Mouse (Mus musculus) layer of hippocampus, adult 9-11 months (tissue): Measurements from ENCODE around the gene Dennd2c.
"Not testable (repeated sequence)": the region's sequence is repeated elsewhere in the genome, so short reads cannot be mapped to it uniquely, and the experiment has no call there.

ENCODE experiments used
- DNase-seq: peaks from one replicate; pipeline ENCODE4 v3.0.0; 2022

The Dennd2c gene

DNA sequence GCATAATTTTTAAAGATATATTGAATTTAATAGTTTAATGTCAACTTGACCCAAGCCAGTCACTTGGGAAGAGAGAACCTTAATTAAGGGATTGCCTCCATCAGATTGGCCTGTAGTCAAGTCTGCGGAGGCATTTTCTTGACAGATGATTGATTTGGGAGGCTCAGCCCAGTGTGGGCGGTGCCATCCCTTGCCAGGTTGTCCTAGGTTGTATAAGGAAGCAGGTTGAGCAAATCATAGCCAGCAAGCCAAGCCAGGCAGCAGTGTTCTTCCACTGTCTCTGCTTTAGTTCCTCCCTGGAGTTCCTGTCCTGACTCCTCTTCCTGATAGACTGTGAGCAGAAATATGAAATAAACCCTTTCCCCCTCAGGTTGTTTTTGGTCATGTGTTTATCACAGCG is 21.2 kb downstream of the Dennd2c start:
- no peak for DNase-seq

DNA sequence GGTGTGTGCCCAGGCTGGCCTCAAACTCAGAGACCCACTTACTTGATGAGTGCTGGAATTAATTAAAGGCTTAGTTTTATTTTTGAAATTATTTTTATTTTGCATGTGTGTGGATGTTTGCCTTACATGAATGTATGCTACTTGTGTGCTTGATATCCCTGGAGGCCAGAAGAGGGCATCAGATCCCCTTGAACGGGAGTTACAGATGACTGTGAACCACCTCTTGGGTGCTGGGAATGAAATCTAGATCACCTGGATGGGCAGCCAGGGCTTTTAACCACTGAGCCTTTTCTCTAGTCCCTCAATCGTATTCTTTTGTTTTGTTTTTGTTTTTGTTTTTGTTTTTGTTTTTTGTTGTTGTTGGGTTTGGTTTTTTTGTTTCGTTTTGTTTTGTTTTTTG is 23.7 kb downstream of the Dennd2c start:
- no peak for DNase-seq

DNA sequence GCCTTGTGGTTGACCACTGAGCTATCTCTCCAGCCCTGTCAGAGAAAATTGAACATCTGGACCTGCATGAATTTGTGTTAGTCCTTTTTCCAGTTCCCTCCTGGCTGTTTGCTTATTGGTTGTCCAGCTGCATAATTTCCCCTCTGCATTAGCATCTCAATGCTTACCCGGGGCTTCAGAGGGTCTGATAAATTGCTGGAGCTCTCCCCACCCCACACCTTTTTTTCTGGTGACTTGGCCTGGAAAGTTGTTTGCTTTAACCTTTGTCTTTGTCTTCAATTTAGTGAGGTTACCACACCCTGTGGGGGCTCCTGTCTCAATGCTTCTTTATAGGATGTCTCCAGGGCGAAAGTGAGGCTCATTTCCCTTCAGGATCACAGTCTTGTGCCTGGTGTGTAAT is 24.8 kb downstream of the Dennd2c start:
- no peak for DNase-seq

DNA sequence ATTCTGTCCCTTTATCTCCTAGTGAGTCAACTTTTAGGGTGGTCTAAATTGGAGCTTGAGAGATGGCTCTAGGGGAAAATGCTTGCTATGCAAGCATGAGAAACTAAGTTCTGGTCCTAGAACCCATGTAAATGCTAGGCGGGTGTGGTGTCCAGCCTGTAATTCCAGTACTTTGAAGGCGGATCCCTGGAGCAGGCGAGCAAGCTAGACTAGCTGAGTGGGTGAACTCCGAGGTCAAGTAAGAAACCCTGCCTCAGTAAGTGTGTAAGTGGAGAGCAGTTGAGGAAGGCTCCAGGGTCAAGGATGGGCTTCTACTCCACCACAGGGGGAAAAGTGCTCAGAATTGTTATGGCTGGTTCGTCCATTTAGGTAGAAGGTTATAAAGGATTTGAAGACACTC is 25.3 kb downstream of the Dennd2c start:
- DNase-seq, result no peak

DNA sequence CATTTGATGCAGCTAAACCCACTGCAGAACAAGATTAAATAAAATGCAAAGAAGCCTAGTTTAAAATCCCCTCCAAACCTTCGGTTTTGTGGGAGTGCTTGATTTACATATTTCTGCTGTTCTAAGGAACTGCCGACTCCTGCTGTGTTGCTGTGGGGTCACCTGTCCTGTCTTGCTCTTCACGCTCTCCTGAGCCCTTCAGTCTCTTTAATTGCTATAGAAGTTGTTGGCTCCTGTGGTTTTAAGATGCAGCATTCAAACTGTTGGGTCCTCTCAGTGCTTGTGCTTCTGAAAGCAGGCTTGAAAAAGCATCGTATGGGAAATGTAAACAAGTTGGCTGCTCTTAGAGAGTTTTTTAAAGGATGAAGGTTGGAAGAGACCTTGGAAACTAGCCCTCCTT is 25.8 kb downstream of the Dennd2c start:
- no peak for DNase-seq

DNA sequence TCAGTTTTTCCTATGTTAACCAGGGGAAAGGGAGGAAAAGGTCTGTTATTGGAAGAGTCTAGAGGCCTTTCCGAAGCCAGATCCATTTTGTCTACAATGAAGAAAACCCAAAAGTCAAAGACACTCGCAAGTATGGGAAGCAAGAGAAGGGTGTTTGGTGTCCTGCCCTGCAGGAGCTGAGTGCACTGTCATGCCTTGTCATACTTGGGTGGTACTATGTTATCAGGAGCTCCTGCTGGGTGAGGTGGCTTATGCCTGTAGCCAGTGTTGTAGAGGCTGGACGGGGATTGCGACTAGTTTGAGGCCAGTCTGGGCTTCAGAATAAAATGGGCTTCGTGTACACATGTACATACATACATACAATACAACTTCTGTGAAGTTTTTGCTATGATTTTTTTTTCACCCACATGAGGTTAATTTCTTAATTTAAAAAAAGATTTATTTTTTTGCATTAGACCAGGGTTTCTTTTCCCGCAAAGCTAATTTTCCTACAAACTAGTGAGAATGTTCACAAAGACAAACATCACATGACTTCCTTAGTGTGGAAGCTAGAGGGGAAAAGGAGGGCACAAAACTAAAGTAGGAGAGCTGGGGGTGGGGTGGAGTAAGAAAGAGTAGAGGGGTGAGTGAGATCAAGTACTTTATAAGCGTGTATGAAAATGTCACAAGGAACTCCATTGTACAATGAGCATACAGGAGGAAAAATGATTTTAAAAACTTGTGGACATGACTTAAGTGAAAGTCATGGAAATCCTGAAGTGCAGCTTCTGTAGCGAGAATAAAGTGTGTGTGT is 27.2 kb downstream of the Dennd2c start:
- no peak for DNase-seq

DNA sequence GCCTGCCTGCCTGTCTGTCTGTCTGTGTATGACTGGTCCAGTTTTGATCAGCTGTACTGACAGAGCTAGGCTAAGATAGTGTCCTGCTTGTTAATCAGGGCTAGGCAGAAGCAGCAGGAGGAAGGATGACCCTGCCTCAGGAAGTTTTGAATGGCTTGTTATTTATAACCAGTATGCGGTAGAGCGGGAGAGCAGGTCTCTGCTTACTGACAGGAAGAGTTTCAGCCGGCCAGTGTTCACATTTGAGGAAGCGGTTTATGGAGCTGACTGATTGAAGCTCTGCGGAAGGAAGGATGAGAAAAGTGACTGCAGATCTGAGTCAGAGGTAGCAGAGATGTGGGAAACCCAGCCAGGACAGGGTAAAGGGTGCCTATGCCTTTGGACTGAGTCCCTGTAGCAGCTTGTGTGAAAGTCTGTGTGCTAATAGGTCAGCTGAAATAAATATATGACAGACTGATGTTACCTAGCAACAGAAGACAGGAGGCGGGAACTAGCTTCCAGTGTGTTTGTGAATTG is 27.9 kb downstream of the Dennd2c start:
- peak; percentile 62 for DNase-seq

DNA sequence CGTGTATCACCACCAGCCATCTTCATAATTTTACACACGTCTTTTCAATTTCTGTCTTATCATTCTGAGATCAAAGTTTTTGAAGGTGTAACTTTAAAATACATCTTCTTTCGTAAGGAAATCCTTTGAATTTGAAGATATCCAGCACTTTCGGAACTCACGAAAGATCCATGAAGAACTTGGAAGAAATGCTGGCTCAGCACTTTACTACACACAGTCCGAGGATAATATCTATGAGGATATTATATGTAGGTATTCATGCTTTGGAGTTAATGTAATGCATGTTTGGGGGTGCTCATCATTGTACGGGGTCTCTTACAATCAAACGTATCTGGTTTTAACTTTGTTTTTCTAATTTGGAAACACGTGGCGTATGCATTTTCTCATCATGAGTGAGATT is 30.7 kb downstream of the Dennd2c start:
- no peak for DNase-seq

DNA sequence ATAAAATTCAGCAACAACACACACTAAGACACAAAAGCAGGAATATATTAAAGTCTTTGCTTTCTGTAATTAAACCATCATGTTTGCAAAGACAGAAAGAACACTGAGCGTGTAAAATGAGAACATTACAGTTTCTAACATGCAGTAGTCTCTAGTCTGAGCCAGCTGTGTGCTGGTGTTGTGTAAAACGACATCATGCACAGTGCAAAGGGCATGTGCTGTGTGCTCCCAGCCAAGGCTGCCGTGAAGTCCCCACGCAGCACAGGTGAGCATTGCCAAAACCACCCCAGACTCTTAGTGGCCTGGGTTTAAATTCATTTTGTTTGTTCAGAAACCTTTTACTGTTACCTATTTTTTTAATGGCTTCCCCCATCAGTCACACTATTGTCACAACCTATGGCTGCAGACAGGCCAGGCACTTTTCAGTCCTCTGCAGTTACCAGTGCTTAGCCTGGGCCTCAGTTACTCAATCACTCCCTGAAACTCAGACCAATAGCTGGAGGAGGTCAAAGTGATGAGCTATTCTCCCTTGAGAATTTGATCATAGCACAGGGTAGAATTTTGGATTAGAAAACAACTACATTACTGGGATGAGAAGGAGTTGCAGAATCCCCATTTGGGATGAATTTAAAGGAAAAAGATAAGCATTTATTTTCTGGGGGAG is 34.1 kb downstream of the Dennd2c start:
- no peak for DNase-seq

DNA sequence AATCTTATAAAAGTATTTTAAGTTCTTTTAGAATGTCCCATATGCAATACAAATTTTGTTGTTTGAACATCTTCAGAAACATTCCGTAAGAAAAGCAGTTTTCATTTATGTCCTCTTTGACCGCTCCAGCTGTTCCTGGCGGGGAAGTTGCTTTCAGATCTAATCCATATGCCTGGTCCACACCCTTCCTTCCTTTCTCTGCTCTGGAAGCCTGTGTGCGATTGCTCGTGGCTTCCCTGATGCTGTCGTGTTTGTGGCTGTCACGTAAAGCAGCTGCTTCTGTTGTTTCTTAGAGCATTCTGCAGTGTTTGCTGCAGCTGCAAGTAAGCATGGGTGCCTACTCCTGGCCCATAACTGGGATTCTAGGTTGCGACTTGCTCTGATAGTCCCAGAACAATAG is 36.6 kb downstream of the Dennd2c start:
- no peak for DNase-seq

DNA sequence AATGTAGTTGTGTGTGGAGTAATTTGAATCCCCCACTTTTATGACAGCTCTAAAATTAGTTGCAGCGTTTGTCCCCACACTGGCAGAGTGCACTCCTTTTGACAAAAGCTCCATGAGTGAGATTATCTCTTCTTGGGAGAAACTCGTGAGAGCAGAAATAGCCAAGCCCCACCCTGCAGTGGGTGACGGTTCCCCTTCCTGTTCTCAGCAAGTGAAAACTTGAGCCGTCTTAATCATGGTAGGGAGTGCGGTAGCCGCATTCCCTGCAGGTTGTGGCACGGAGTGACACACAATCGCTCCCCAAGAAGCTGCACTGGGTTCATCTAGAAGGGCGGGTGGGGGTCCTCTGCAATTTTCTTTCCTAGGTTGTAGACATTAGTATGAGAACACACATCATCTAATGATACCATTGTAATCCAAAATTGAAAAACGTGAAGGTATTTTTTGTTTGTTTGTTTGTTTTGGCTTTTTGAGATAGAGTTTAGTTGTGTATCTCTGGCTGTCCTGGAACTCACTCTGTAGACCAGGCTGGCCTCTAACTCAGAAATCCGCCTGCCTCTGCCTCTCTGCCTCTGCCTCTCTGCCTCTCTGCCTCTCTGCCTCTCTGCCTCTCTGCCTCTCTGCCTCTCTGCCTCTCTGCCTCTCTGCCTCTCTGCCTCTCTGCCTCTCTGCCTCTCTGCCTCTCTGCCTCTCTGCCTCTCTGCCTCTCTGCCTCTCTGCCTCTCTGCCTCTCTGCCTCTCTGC is 37.9 kb downstream of the Dennd2c start:
- not testable (repeated sequence) for DNase-seq

DNA sequence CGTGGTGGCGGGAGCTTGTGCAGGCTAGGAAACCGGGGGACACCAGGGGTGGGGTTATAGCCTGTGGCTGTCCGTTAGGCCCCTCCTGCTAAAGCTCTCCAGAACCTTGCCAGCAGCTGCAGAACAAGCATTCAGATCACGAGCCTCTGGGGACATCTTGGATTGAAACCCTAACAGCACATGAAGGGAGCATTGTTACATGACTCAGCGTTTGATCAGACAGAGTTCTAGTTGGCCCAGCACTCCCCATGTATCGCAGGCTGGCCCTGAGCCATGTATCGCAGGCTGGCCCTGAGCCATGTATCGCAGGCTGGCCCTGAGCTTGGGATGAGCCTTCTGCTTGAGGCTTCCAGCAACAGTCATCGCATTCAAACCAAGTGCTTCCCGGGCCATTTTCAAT is 38.9 kb downstream of the Dennd2c start:
- no peak for DNase-seq

DNA sequence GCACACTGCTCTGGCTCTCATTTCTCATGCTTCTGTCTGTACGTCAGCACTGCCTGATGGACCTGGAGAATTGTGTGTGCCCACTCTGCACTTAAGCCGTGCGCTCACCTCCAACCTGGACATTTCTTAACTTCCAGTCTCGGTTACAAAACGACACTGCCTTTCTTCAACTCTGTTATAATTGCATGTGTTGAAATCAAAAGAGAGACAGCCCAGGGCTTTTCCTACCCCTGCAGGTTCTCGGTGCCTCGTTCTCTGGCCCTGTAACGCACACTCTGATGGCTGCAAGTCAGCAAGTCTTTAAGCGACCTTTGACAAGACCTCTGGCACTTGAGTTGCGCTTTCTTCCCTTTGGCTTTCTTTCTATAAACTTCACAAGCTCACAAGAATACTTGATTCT is 40.0 kb downstream of the Dennd2c start:
- no peak for DNase-seq

DNA sequence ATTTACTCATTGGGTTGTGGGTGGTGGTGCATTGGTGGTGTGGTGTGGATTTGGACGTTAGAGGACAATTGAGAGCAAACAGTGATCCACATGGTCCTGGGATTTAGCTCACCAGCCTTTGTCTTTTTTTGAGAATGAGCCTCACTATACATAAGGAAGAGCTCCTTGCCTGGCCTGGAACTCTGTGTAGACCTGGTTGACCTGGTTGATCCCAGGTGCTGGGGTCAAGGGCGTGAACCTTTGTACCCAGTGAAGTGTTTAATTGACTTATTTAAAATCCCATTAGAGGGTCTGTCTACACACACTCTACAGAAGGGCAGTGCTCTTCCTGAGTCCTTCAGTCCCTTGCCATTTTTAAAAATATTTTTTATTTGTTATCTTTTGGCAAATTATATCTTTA is 42.9 kb downstream of the Dennd2c start:
- DNase-seq, result no peak

DNA sequence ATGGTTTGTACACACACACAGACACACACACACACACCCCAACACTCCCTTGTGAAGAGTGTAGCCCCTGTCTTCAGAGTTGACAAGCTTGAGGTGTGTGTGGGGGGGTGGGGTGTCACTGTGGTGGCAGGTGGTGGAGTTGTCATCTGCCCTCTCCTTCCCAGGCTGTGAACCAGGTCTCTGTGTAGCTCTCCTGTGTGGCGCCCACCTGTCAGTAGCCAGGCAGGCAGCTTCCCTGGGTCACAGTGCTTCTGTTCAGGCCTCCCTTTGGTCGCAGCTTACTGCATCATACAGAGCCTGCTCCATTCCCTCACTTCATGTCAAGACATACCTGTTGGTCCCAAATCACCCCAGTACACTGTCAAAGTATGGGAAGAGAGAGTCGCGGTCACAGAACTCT is 43.4 kb downstream of the Dennd2c start:
- no peak for DNase-seq

DNA sequence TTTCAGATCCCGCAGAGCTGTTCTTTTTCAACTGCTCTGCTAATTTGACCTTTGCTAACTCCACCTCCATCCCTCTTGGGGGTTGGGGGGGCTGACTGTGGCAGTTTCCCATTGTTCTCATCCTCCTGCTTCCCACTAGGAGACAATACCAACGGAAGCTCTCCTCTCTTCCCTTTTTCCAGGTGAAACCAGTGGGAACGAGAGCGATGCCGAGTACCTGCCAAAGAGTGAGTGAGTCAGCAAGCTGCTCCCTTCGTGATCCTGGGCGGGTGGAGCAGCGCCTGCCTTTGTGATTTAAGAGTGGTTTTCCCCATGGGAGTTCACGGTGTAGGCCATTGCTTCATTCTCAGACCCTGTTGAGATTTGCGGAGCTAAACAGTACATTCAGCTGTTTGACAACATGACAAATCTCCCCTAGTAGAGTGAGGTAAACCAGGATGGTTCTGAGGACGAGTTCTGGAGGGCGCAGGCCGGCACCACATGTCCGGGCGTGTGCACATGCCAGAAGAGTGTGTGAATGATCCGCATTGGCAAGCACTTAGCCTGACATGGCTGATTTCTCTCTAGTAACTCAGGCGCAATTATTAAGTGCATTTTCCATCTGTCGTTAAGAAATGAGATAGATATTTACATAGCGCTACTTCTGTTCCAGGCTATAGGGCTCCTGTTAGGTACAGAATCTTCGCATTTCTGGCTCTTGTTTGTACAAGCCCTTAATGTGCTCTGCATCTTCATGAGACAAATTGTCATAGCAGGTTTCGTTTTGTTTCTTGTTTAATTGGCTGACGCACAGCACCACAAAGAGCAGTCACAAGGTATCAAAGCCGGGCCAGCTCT is 44.1 kb downstream of the Dennd2c start:
- DNase-seq, result no peak

DNA sequence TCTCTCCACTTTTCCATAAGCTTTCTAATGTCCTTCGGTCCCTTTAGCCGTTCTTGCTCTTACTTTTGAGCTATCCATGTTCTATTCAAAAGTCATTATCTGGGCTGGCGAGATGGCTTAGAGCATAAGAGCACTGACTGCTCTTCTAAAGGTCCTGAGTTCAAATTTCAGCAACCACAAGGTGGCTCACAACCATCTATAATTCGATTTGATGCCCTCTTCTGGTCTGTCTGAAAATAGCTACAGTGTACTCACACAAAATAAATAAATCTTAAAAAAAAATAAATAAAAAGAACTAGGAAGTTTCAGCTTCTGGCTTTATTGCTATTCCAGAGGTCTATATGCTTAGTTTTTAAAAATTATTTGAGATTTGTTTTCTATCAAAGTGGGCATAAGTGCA is 45.4 kb downstream of the Dennd2c start:
- no peak for DNase-seq

DNA sequence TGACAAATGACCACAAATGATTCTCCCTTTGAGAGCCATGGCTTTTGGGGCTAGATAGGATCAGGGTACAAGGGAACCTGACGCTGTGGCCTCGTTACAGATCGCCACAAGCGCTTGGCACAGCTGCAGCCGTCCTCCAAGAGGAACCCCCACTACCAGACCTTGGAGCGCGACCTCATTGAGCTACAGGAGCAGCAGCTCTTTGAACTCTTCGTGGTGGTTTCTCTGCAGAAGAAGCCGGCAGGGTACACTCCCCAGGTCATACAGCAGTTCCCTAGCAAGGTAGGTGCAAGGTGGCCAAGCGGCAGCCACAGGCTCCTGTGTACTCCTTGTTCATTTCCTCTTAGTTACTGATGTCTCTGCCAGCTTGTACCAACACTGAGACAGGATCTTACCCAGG is 46.5 kb downstream of the Dennd2c start:
- DNase-seq, result no peak

DNA sequence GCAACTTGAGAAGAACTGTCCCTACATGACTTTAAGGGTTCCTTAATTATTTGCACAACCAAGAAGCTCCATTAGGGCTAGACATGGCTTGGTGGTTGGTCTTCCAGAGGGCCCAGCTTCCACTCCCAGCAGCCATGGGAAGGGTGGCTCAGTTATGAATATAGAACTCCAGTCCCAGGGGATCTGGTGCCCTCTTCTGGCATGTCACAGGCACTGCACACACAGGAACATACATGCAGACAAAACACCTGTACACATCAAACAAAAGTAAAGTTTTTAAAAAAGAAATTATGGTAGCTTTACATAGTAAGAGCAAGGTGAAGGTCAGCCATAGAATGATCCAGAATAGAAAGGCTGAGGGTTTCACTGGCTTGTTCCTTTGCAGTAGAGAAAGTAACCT is 51.4 kb downstream of the Dennd2c start:
- DNase-seq, result no peak

DNA sequence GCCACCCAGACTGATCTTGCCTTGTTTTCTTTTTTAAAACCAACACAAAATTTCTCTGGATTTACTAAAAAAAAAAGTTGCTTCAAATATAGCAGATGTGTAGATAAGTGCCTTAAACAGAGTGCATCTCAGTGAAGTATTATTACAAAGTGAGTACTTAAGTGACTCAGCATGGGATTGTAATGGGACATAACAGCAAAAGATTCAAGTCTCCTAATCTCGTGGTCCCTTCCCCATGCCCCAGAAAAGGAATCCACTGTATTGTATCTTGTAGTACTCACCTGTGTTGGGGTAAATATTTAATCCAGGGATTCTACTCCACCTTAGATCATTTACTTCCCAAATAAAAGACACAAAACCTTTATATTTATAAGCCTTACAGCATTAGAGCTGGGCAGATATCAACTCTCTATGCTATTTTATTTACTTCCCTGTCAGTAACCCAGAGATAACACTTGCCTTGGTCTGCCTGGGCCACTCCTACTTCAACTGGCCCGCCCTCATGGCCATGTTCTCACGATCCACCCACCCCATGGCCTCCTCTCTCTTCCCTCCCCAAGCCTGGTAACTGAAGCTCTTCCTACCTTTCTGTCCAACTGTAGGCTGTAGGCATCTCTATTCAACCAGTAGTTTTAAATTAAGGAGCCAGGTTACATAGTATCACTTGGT is 57.0 kb downstream of the Dennd2c start:
- DNase-seq, result no peak

DNA sequence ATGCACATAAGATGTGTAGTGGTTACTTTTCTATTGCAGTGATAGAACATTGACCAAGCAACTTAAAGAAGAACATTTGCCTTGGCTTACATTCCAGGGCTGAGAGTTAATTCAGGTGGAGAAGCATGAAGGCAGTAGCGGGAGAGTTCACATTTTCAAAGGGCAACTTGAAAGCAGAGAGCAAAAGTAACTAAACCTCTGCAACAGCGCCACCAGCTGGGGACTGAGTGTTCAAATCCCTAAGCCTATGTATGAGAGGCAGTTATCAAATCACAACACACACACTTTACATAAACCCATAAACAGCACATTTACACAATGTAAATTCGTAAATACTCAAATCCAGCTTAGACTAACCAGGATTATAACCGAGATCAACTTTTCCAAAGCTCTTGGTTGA is 67.4 kb downstream of the Dennd2c start:
- peak; percentile 69 for DNase-seq
